Mouse (Mus musculus) right cerebral cortex, postnatal 36 days (tissue): ENCODE results near the gene Susd1.
A peak's percentile ranks its signal among the peaks of the same experiment; 100 is the strongest.

ENCODE experiments used
- DNase-seq, 2 experiments: peaks; one replicate each; pipeline ENCODE4 v3.0.0; 2022; ENCODE audit warnings: low spot score in 2 of 2, mixed read lengths in 1 of 2

Susd1 gene

GRCm38 (mm10) chr4:59437990-59438854 lies at the start of gene Susd1:
TSS of gene Susd1 (minus strand) at chr4:59438633.
- DNase-seq = peak; percentile 18 to 38

DNA sequence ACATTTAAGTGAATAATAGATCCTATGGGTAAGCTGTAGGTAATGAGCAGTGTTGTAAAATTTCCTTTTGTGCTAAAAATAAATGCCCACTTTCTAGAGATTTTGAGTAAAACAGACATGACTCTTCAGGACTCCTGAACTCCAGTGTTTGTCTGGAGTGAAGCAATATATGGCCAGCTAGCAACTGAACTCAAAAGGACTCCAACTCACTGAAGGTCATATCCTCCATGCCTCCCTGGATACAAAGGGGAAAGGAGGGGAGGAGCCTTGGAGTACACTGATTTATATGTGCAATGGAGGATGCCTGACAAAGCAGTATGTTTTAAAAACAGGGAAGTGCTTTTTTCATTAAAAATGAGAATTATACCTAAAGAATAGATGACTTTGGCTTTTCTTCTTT lies 32.9 kb upstream of the Susd1 start:
- no peak for DNase-seq

DNA sequence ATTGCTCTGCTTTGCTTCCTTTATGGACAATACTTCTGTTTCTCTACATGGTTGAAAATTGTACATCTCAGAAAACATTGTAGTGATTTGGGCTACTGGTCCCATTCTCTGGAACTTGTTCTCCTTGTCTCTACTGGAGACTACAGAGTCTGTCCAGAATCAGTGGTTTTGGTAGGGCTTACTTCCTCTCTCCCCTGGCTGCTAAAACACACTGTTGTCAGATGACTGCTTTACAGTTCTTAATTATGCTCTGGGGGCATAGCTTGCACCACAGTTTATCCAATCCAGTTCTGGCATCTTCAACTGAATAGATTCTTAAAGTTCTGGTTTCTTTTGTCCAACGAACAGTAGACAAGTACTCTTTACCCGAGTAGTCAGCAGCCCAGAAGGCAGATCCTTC lies 27.0 kb upstream of the Susd1 start:
- DNase-seq = no peak

DNA sequence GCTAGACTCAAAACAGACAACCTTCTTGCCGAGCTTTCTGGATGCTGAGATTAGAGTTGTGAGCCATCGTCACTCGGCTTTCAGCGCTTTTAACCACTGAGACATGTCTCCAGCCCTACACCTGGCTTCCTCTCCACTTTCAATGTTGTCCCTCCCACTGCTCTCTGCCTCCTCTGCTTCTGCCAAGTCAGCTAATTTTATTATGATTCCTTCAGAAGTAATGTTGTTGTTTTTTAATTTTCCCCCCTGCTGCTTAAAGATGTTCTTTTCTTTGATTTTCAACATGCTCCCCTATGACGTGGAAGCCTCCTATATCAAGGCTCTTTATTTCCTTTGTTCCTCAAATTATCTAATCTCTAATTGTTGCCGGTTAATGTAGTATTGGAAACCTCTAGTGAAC lies 26.2 kb upstream of the Susd1 start:
- DNase-seq = no peak

DNA sequence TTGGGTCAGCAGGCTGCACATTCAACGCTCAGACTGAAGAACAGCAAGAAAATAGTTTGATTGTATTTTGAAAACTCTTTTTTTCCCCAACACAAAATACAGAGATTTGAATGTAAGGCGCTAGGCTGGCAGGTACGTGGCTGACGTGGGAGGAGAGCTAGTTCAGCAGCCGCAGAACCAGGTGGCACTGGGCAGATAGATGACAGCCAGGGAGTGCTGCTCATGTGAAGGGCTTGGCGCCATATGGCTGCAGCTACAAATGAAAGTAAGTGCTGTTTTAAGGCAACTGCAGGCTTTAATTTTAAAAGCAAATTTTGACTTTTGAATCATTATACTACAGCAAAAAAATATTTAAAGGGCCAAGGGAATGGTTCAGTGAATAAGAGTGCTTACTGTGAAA lies 24.1 kb upstream of the Susd1 start:
- DNase-seq = peak; percentile 48 to 68

DNA sequence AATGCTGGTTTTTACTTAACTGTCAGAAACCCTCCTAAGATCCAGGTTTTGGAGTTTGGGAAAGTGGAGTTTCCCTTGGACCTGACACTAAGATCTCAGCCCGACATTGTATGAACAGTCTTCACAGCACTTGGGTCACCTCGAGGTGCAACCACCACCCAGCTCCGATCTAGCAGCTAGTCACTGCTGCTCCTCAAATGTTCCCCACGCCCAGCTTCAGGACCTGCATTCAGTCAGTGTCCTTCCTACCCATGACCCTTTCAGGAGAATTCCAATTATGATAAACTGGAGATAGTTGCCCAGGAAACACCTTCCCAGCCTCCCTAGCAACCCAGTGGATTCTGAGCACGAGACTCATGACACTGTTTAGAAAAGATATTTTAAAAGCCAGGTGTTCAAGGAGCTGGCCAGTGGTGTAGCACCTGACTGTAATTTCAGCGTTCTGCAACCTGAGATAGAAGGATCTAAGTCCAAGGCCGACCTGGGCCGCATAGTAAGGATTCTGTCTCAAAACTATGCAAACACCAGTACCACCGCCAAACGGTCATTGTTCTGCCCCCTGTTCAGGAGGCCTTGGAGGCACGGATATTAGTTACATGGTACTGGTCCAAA lies 22.8 kb upstream of the Susd1 start:
- DNase-seq = no peak

DNA sequence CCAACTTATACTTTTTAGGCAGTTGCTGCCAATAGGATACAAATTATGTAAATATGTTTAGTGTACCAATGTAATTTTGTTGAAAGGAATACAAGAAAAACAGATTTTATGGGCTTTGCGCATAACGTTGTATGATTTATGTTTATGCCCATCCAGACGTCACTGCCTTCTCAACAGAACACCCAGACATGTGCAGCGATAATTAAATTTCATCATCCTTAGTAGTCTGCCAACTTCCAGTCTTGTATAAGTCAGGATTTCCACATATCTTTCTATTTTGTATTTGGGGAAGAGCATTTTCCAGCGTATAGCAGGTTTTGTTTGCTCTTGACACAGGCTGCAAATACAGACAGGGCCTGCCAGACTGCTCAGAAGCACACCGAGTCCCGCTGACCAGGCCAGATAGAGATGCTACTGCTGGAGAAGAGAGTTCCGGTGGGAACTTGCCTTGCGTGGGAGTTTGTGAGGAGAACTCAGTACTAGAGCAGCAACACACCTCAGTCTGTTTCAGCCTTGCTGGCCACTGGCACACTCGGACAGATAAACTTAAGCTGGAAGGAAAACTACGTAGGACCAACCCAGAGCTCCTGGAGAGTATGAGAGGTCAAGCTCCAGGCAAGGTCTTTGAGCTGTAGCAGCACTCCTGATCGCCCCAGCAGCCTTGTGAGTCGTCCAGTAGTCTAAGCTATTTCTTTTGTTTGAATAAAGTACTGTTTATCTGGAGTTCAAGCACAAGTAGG lies 21.0 kb upstream of the Susd1 start:
- DNase-seq = no peak

- no peak for DNase-seq
These were observed 19.5 kb upstream of the Susd1 start for GRCm38 (mm10) chr4:59457941-59458340.

DNA sequence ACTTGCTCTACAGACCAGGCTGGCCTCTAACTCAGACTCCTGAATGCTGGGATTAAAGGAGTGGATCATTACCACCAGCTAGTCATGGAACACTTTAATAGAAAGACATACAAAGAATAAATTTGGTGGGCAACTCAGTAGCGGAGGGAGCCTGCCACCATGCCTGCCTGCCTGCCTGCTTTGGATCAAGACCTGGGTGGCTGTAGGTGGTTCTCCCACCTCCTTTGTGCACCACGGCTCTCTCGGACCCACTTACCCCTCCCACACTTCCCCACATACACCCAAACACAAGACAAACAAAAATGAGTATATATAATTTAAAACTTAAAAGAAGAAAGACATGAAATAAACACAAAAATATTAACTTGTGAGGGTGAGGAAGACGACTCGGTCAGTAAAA lies 18.7 kb upstream of the Susd1 start:
- DNase-seq = no peak

DNA sequence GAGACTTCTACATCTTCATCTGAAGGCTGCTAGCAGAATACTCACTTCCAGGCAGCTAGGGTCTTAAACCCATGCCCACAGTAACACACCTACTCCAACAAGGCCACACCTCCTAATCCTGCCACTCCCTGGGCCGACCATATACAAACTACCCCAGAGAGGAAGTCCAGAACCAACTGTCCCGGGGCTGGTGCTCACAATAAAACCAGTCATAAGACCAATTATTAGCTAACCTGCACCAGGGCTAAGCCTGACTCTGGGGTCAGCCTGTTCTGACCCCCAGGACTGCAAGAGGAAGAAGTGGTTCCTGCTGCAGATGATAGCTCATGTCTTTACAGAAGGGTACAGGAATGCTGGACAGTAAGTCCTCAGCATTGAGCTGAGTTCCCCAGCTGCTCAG lies 17.0 kb upstream of the Susd1 start:
- DNase-seq = no peak

GRCm38 (mm10) chr4:59454046-59454445 lies 15.6 kb upstream of the Susd1 start:
- DNase-seq = no peak

- DNase-seq = no peak
These were observed 14.1 kb upstream of the Susd1 start for GRCm38 (mm10) chr4:59452503-59452933.

- DNase-seq = no peak
These were observed 12.5 kb upstream of the Susd1 start for GRCm38 (mm10) chr4:59450906-59451305.

DNA sequence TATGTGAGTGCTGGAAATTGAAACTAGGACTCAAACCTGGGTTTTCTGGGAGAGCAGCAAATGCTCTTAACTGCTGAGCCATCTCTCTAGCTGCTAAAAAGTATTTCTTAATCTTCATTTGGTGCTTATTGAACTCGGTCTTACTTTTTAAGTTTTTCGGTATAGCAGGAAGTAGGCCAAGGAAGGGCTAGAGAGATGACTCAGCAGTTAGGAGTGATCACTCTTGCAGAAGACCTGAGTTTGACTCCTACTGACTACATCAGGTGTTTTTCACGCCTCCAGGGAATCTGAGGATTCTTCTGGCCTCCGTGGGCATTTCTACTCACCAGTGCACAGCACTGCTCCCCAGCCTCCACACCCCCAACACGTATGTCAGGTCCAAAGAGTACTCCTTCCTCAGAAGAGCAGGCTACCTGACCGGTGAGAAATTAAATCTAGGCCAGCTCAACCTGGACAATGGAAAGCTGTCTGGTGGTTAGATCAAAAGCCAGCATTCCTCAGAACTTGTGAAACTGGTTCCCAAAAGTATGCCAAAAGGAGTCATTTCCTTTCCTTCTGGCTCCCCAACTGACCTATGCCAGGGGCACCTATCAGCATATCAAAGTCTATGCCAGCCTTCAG lies 11.9 kb upstream of the Susd1 start:
- DNase-seq = no peak

DNA sequence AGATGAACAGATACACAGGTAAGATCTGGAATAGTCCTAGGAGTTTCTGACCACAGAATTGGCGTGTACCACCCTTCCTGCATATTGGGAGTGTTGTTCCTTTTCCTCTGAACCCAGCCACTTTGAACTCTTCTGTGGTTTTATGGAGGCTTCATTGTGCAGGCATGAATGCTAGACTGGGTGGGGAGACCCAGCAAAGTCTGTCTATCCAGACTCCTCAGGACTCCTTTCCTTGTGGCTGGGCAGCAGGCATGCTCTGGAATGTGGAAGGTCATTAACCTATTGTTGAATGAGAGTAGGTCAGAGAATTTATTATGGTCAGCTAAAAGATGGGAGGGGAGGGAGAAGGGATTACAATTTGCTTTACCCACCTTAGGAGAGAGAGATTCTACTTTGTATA lies 8.9 kb upstream of the Susd1 start:
- DNase-seq = no peak

- DNase-seq = no peak
These were observed 7.1 kb upstream of the Susd1 start for GRCm38 (mm10) chr4:59445516-59445915.

GRCm38 (mm10) chr4:59444994-59445393 lies 6.6 kb upstream of the Susd1 start:
- DNase-seq = no peak

DNA sequence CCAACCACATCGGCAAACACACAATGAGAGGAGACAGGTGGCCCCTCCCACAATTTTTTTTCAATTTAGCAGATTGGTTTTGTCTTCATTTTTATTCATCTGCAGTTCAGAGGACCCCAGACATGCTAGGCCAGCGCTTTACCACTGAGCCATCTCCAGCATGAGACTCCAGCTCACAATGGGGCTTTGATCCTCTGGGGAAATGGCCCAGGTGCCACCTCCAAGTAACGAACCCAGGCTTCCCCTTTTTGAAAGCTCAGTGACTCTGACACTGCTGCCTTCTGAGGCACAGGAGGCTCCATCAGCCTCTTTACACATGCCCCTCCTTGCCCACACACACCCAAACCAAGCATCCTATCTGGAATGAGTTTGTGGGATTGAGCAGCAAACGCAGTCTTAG lies 5.7 kb upstream of the Susd1 start:
- DNase-seq = no peak

DNA sequence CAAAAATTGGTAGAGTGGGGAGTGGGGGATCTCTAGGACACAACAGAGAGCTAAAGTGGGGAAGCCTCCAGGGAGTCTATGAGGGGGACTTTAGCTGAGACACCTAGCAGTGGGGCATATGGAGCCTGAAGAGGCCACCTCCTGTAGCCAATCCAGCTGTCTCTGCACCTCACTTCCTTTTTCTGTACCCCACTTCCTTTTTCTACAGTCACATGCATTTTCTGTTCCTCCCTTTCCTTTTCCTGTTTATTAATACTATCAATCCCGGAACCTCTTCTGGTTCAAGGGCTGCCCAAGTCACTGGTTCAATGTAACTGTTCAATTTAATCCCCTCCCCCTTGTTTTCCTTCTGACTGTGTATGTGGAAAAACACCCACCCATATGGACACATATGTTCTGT lies 2.8 kb upstream of the Susd1 start:
- DNase-seq = no peak

- DNase-seq = no peak
These were observed 1.5 kb upstream of the Susd1 start for GRCm38 (mm10) chr4:59439960-59440359.

GRCm38 (mm10) chr4:59439041-59439440 lies 608 bp upstream of the Susd1 start:
- DNase-seq = no peak

DNA sequence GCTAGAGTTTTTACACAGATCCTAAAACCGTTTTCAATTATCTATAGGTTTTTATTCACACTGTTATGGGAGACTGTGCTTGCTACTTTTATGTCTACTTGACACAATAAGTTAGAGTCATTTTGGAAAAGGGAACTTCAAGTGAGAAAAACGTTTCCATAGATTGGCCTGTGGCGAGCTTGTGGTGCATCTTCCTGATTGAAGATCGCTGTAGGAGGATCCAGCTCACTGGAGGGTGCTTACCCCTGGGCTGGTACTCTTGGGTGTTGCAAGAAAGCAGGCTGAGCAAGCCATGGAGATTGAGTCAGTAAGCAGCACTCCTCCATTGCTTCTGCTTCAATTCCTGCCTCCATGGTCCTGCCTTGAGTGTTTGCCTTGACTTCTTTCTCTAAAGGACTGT lies 2.5 kb downstream of the Susd1 start:
- DNase-seq = no peak
